Mouse (Mus musculus): ENCODE results near the gene Coro1c. TPM values are rescaled to one million over a fixed set of nuclear protein-coding genes. Genes with fewer than 3 reads are reported as not detected.

The Coro1c gene
- polyA plus RNA-seq, 1 experiment from 2014 or later = 172 TPM

DNA sequence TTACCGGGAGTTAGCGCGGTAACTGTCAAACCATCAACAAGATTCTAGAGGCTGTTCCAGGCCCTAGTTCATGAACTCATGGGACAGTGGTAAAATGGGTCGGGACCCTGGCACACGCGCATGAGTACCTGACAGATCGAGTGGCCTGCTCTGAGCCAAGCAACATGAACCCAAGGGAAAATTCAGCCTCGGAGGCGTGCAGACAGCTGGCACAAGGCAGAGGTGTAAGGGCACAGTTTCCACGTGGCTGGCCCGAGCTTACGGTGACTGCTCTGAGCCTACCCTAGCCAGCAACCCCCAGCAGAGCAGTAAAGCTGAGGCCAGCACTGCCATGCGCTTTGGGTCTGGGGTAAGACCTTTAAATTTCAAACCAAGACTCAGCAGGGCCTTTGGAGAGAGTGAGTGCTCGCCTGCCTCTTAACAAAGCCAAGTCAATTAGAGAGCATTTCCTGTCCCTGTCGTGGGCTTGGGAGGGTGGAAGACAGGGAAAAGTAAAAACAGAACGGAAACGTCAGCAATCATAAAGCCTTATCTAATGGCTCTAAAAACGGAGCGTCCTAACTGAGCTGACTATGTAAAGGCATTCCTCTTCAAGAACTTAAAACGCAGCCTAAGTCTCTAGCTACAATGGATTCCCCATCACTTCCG is 38.0 kb downstream of the Coro1c start:
- no peaks in the 10 kb centered on the region for H3K27me3 ChIP-seq (ENCODE audit: control insufficient read depth, insufficient read depth, low read length)
- ATAC-seq (ENCODE audit: low FRiP score) (no peak), DNase-seq (ENCODE audit: low spot score) (no peak)
- H3K4me3 ChIP-seq (replicated peaks; ENCODE audit: low read length) = no peak overlapping the region
- H3K4me2 ChIP-seq (replicated peaks) = no peak overlapping the region
- H3K9me3 ChIP-seq (ENCODE audit: control insufficient read depth, low read length) = no peaks in the 10 kb centered on the region
- WGBS = 31% methylated on average over 21 of the region's 21 CpGs
- H3K9ac ChIP-seq = 0 out of 2 replicates have a peak overlapping the region, but pooled peaks have one; percentile 4
- peaks cover 62% of the 10 kb centered on the region for H3K4me1 ChIP-seq (replicated peaks; ENCODE audit: control insufficient read depth, insufficient read depth, low read length)
- peak overlapping the region; percentile 99; the same call in 1 of the 2 replicates for H3K27ac ChIP-seq
- H3K36me3 ChIP-seq (replicated peaks; ENCODE audit: control insufficient read depth, insufficient read depth) = peaks cover 1% of the 10 kb centered on the region

DNA sequence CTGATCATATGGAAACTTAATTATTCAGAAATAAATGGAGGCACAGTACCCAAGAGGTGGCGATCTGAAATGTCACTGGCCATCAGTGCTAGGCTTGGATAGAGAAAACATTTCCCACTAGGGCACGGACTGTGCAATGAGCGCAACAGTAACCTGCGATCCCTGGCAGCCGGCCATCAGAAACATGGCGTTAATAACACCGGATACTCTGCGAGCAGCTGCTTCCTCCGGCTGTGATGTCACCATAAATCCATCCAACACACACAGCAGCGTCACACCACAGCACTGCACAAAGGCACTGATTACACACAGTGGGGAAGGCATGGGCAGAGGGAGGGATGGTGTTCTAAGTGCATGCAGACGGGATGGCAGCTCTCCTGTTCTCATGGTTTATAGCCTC is 39.4 kb downstream of the Coro1c start:
- H3K27me3 ChIP-seq (ENCODE audit: control insufficient read depth, insufficient read depth, low read length) = no peaks in the 10 kb centered on the region
- H3K36me3 ChIP-seq (replicated peaks; ENCODE audit: control insufficient read depth, insufficient read depth) = peaks cover 15% of the 10 kb centered on the region
- 36% methylated on average over 11 of the region's 11 CpGs for WGBS
- DNase-seq (ENCODE audit: low spot score) (peak; percentile 56), ATAC-seq (ENCODE audit: low FRiP score) (no peak)
- H3K9me3 ChIP-seq (ENCODE audit: control insufficient read depth, low read length) = no peaks in the 10 kb centered on the region
- no peak overlapping the region for H3K4me2 ChIP-seq (replicated peaks)
- peaks cover 52% of the 10 kb centered on the region for H3K4me1 ChIP-seq (replicated peaks; ENCODE audit: control insufficient read depth, insufficient read depth, low read length)
- H3K27ac ChIP-seq = peak overlapping the region; percentile 35
- no peak overlapping the region for H3K4me3 ChIP-seq (replicated peaks; ENCODE audit: low read length)
- H3K9ac ChIP-seq = no peak overlapping the region

DNA sequence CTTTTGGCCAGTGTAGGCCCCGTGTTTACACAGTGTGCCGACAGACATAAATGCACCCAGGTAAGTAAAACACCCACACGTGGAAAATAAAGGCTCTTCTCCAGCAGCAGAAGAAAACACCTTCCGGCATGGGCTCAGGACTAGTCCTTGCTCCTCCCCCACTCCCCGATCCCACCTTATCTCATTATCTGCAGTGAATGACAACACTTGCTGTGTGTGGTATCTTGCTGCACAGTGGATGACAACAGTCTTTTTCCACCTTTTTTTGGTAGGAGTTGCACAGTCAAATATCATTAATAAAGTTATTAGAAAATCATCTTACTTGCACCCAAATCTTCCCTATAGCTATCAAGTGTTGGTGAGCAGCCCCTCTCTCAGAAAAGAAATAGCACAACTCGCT is 43.6 kb downstream of the Coro1c start:
- Histone ChIP-seq H3K9ac (no peak overlapping the region), H3K4me2 (replicated peaks) (no peak overlapping the region), H3K27ac (no peak overlapping the region), H3K4me1 (replicated peaks; ENCODE audit: control insufficient read depth, insufficient read depth, low read length) (peaks cover 13% of the 10 kb centered on the region), H3K4me3 (replicated peaks; ENCODE audit: low read length) (no peak overlapping the region), H3K36me3 (replicated peaks; ENCODE audit: control insufficient read depth, insufficient read depth) (peaks cover 33% of the 10 kb centered on the region), H3K27me3 (ENCODE audit: control insufficient read depth, insufficient read depth, low read length) (no peaks in the 10 kb centered on the region), H3K9me3 (ENCODE audit: control insufficient read depth, low read length) (no peaks in the 10 kb centered on the region)
- DNase-seq (ENCODE audit: low spot score) (no peak), ATAC-seq (ENCODE audit: low FRiP score) (no peak)
- WGBS = 91% methylated on average over 6 of the region's 6 CpGs

DNA sequence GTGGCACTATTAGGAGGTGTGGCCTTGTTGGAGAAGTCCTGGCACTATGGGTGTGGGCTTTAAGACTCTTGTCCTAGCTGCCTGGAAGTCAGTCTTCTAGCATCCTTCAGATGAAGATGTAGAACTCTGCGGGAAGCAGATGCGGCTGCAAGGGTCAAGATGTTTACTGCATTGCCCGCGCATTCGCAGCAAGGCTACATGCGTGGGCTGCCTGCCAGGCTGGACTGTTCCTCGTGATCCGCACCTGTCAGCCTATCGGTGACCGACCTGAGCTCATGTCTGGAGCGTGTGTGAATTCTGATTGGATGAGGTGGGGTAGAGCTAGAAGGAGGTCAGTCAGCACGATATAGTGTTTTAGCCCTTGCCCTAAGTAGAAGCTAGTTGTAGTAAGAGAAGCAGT is 44.6 kb downstream of the Coro1c start:
- DNase-seq (ENCODE audit: low spot score) (no peak), ATAC-seq (ENCODE audit: low FRiP score) (no peak)
- no peaks in the 10 kb centered on the region for H3K27me3 ChIP-seq (ENCODE audit: control insufficient read depth, insufficient read depth, low read length)
- H3K36me3 ChIP-seq (replicated peaks; ENCODE audit: control insufficient read depth, insufficient read depth) = peaks cover 33% of the 10 kb centered on the region
- H3K9ac ChIP-seq = no peak overlapping the region
- no peaks in the 10 kb centered on the region for H3K9me3 ChIP-seq (ENCODE audit: control insufficient read depth, low read length)
- H3K4me3 ChIP-seq (replicated peaks; ENCODE audit: low read length) = no peak overlapping the region
- 94% methylated on average over 12 of the region's 12 CpGs for WGBS
- H3K4me2 ChIP-seq (replicated peaks) = no peak overlapping the region
- peaks cover 4% of the 10 kb centered on the region; the same call in 1 of the 2 replicates for H3K4me1 ChIP-seq (replicated peaks; ENCODE audit: control insufficient read depth, insufficient read depth, low read length)
- H3K27ac ChIP-seq = no peak overlapping the region

DNA sequence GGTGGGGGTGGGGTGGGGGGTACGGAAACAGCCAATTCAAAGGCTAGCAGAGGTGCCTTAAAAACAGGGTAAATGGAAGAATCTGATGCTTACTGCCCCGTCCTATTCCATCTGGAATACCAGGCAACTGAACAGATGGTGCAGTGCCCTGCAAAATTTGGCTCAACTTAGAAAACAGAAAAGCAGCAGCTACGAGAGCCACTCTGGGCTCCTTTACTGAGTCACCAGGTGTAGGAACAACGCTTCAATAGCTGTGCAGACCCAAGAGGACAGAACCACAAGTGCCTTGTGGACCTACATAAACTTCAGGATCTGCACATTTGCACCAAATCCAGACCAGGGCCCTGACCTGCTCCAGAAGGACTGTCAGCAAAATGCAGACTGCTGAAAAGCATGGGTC is 46.1 kb downstream of the Coro1c start:
- Histone ChIP-seq H3K4me1 (replicated peaks; ENCODE audit: control insufficient read depth, insufficient read depth, low read length) (no peaks in the 10 kb centered on the region), H3K9ac (no peak overlapping the region), H3K36me3 (replicated peaks; ENCODE audit: control insufficient read depth, insufficient read depth) (peaks cover 33% of the 10 kb centered on the region), H3K4me2 (replicated peaks) (no peak overlapping the region), H3K4me3 (replicated peaks; ENCODE audit: low read length) (no peak overlapping the region), H3K27me3 (ENCODE audit: control insufficient read depth, insufficient read depth, low read length) (no peaks in the 10 kb centered on the region), H3K27ac (peak overlapping the region; percentile 64), H3K9me3 (ENCODE audit: control insufficient read depth, low read length) (no peaks in the 10 kb centered on the region)
- ATAC-seq (ENCODE audit: low FRiP score) = no peak
- DNase-seq (ENCODE audit: low spot score) = no peak
- 72% methylated on average over 4 of the region's 4 CpGs for WGBS

DNA sequence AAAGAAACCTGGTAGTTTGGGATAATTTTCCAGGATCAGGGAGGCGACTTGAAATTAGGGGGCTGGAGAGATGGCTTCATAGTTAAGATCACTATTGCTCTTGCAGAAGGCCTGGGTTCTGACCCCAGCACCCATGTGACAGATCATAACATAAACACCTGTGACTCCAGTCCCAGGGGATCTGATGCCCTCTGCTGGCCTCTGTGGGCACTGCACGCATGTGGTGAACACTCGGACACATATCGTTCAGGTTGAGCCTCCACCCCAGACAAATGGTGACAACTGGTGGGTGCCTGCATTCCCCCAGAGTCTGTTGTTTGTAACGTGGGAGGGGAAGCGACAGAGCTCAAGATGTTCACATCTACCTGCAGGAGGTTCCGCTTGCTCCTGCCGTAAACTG is 47.3 kb downstream of the Coro1c start:
- no peak overlapping the region for H3K9ac ChIP-seq
- WGBS = 97% methylated on average over 8 of the region's 8 CpGs
- peaks cover 33% of the 10 kb centered on the region for H3K36me3 ChIP-seq (replicated peaks; ENCODE audit: control insufficient read depth, insufficient read depth)
- no peaks in the 10 kb centered on the region for H3K9me3 ChIP-seq (ENCODE audit: control insufficient read depth, low read length)
- H3K27ac ChIP-seq = no peak overlapping the region
- H3K4me1 ChIP-seq (replicated peaks; ENCODE audit: control insufficient read depth, insufficient read depth, low read length) = peaks cover 2% of the 10 kb centered on the region; the same call in 1 of the 2 replicates
- no peak for DNase-seq (ENCODE audit: low spot score)
- no peak overlapping the region for H3K4me3 ChIP-seq (replicated peaks; ENCODE audit: low read length)
- no peak for ATAC-seq (ENCODE audit: low FRiP score)
- no peak overlapping the region for H3K4me2 ChIP-seq (replicated peaks)
- H3K27me3 ChIP-seq (ENCODE audit: control insufficient read depth, insufficient read depth, low read length) = no peaks in the 10 kb centered on the region

DNA sequence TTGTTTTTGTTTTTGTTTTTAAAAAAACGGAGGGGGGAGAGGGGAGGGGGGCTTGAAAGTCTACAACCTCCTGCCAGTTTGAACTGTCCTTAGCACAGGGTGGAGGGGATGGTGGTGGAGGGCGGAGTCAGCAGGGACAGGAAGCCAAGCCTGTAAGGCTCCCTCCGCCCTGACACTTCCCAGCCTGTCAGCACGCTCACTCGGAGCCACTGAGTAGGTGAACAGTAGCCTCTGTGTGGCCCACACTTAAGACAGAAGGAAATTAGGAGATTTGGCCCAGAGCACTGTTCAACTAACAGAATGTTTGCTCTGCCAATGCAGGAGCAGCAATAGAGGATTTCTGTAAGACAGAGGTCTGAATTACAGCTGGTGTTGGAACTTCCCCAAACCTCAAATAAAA is 49.6 kb downstream of the Coro1c start:
- DNase-seq (ENCODE audit: low spot score) = no peak
- ATAC-seq (ENCODE audit: low FRiP score) = no peak
- H3K4me1 ChIP-seq (replicated peaks; ENCODE audit: control insufficient read depth, insufficient read depth, low read length) = peaks cover 14% of the 10 kb centered on the region; the same call in 1 of the 2 replicates

DNA sequence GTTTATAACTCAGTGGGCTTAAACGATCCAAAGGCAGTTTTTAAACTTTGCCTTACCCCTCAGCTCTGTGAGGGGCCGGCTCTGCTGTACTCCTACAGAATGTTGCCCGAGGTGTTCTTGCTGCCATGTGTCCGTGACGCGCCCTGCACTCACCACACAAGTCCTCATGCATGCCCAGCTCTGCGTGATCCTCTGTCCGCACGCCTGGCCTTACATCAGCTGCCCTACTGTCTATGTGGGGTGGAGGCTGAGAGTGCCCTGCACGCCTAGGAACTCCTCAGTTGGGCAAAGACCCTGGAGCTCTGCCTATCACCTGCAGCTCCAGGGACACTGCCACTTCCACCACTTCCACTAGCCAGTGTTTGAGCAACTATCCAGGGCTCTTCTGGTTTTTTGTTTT is 50.0 kb downstream of the Coro1c start:
- no peaks in the 10 kb centered on the region for H3K27me3 ChIP-seq (ENCODE audit: control insufficient read depth, insufficient read depth, low read length)
- no peak overlapping the region for H3K4me2 ChIP-seq (replicated peaks)
- H3K36me3 ChIP-seq (replicated peaks; ENCODE audit: control insufficient read depth, insufficient read depth) = peaks cover 15% of the 10 kb centered on the region
- ATAC-seq (ENCODE audit: low FRiP score) = no peak
- no peak overlapping the region for H3K4me3 ChIP-seq (replicated peaks; ENCODE audit: low read length)
- peaks cover 14% of the 10 kb centered on the region; the same call in 1 of the 2 replicates for H3K4me1 ChIP-seq (replicated peaks; ENCODE audit: control insufficient read depth, insufficient read depth, low read length)
- DNase-seq (ENCODE audit: low spot score) = no peak
- H3K9me3 ChIP-seq (ENCODE audit: control insufficient read depth, low read length) = no peaks in the 10 kb centered on the region
- no peak overlapping the region for H3K9ac ChIP-seq
- 79% methylated on average over 10 of the region's 10 CpGs for WGBS
- no peak overlapping the region; the same call in 1 of the 2 replicates for H3K27ac ChIP-seq

More for the DNA sequence above, 49.6 kb downstream of the Coro1c start:
- no peak overlapping the region for H3K9ac ChIP-seq
- H3K27me3 ChIP-seq (ENCODE audit: control insufficient read depth, insufficient read depth, low read length) = no peaks in the 10 kb centered on the region
- H3K4me2 ChIP-seq (replicated peaks) = no peak overlapping the region
- H3K9me3 ChIP-seq (ENCODE audit: control insufficient read depth, low read length) = no peaks in the 10 kb centered on the region
- WGBS = 66% methylated on average over 5 of the region's 5 CpGs
- no peak overlapping the region for H3K4me3 ChIP-seq (replicated peaks; ENCODE audit: low read length)
- no peak overlapping the region; the same call in 1 of the 2 replicates for H3K27ac ChIP-seq
- H3K36me3 ChIP-seq (replicated peaks; ENCODE audit: control insufficient read depth, insufficient read depth) = peaks cover 19% of the 10 kb centered on the region

DNA sequence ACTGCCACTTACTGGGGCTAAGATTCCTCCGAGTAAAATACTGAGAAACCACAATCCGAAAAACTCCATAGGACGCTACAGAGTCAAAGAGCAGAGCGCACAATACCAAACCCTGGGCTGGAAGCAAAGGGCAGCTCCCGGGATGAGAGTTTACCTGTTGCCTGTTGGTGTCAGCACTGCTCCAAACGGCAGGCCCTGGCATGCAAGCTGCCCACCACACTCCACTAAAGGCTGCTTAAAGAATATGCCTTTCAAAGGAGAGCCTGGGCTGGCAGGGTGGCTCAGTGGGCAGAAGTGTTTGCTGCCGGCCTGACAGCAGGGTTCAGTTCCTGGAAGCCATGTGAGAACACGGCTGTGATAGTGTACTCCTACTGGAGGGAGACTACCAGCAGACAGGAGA is 50.9 kb downstream of the Coro1c start:
- Histone ChIP-seq H3K9ac (no peak overlapping the region), H3K4me2 (replicated peaks) (no peak overlapping the region), H3K4me1 (replicated peaks; ENCODE audit: control insufficient read depth, insufficient read depth, low read length) (peaks cover 14% of the 10 kb centered on the region; the same call in 1 of the 2 replicates), H3K9me3 (ENCODE audit: control insufficient read depth, low read length) (no peaks in the 10 kb centered on the region), H3K27ac (no peak overlapping the region), H3K36me3 (replicated peaks; ENCODE audit: control insufficient read depth, insufficient read depth) (peaks cover 8% of the 10 kb centered on the region; the same call in 1 of the 2 replicates), H3K4me3 (replicated peaks; ENCODE audit: low read length) (no peak overlapping the region), H3K27me3 (ENCODE audit: control insufficient read depth, insufficient read depth, low read length) (no peaks in the 10 kb centered on the region)
- DNase-seq (ENCODE audit: low spot score) = no peak
- no peak for ATAC-seq (ENCODE audit: low FRiP score)
- WGBS = 70% methylated on average over 8 of the region's 8 CpGs
